Mouse (Mus musculus): ENCODE results near the gene Gm9918. TPM values are rescaled to one million over a fixed set of nuclear protein-coding genes. Genes with fewer than 3 reads are reported as not detected.
A peak's percentile ranks its signal among the peaks of the same experiment; 100 is the strongest.

Gm9918 gene
- polyA plus RNA-seq, 1 experiment from 2014 or later = 1.1 TPM

DNA sequence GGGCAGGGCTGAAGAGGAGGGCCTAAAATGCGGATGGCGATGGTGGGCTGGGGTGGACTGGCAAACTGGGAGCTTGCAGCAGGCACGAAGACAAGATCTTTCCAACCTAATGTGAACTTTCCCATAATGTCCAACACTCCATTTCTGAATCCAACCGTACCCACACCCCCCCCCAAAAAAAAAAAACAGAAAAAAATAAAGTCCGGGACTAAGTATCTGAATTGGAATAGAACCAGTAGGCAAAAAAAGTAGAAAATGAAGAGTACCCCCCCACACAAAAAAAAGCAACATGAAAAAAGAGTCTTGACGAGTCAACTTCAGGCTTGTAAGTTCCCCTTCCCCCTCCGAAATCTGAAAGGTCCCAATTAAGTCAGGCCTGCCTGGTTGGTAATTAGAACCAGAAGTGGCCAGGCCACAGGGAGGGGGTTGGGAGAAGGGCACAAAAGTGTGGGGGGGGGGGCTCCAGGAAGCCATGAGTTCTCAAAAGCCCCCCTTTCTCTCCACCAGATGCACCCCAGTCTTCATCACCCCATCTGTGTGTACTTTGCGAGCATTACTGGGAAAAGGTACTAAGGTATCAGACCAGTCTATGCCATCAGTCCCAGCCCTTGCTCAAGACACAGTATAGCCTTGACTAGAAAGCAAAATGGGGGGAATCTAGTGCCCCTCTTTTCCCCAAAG, 22.1 kb upstream of the Gm9918 start:
- H3K4me1 ChIP-seq = peaks cover 93% of the 10 kb centered on the region
- peaks cover 41% of the 10 kb centered on the region for H3K36me3 ChIP-seq
- peak overlapping the region; percentile 86 for H3K4me3 ChIP-seq
- H3K27me3 ChIP-seq (ENCODE audit: low read depth, poor library complexity, severe bottlenecking) = no peaks in the 10 kb centered on the region
- H3K27ac ChIP-seq = peak overlapping the region; percentile 95
- WGBS = 1% methylated on average over 8 of the region's 8 CpGs
- DNase-seq (ENCODE audit: low spot score) = peak; percentile 80
- H3K9me3 ChIP-seq (replicated peaks) = no peaks in the 10 kb centered on the region

- WGBS = 0% methylated on average over 3 of the region's 3 CpGs
- peak; percentile 85 for DNase-seq (ENCODE audit: low spot score)
Observed at GRCm38 (mm10) chr15:102248812-102249191, 21.6 kb upstream of the Gm9918 start.

GRCm38 (mm10) chr15:102249251-102249691, 21.1 kb upstream of the Gm9918 start:
- Histone ChIP-seq H3K27ac (peak overlapping the region; percentile 95), H3K9me3 (replicated peaks) (no peaks in the 10 kb centered on the region), H3K4me1 (peaks cover 93% of the 10 kb centered on the region), H3K4me3 (peak overlapping the region; percentile 86), H3K36me3 (peaks cover 47% of the 10 kb centered on the region), H3K27me3 (ENCODE audit: low read depth, poor library complexity, severe bottlenecking) (no peaks in the 10 kb centered on the region)
- WGBS = 0% methylated on average over 13 of the region's 13 CpGs
- peak; percentile 85 for DNase-seq (ENCODE audit: low spot score)

More at GRCm38 (mm10) chr15:102248812-102249191, 21.6 kb upstream of the Gm9918 start:
- peak overlapping the region; percentile 86 for H3K4me3 ChIP-seq
- H3K4me1 ChIP-seq = peaks cover 93% of the 10 kb centered on the region
- H3K27me3 ChIP-seq (ENCODE audit: low read depth, poor library complexity, severe bottlenecking) = no peaks in the 10 kb centered on the region
- peak overlapping the region; percentile 95 for H3K27ac ChIP-seq
- H3K9me3 ChIP-seq (replicated peaks) = no peaks in the 10 kb centered on the region
- peaks cover 43% of the 10 kb centered on the region for H3K36me3 ChIP-seq

- DNase-seq (ENCODE audit: low spot score) = no peak
- no peaks in the 10 kb centered on the region for H3K27me3 ChIP-seq (ENCODE audit: low read depth, poor library complexity, severe bottlenecking)
- H3K36me3 ChIP-seq = peaks cover 52% of the 10 kb centered on the region
- H3K4me3 ChIP-seq = peak overlapping the region; percentile 86
- H3K9me3 ChIP-seq (replicated peaks) = no peaks in the 10 kb centered on the region
- H3K27ac ChIP-seq = peak overlapping the region; percentile 95
- H3K4me1 ChIP-seq = peaks cover 92% of the 10 kb centered on the region
- 30% methylated on average over 9 of the region's 9 CpGs for WGBS
Observed at GRCm38 (mm10) chr15:102249967-102250366, 20.4 kb upstream of the Gm9918 start.

DNA sequence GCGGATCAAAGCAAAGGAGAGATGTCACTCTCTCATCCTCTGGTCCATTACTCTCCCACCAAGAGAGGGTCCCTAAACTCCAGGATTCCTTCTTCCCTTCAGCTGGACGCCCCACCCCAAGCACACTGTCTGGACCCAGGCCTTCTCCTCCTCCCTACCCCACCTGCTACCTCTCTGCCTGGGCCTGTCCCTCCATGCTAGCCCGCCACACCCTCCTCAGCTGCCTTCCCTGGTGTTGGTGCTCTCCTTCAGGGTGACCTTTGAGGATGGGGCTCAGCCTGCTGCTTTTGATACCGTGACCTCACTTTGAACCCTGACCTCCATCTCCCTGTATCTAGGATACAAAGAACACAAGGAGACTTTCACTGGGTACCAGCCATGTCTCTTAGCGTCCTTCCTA, 19.8 kb upstream of the Gm9918 start:
- Histone ChIP-seq H3K27me3 (ENCODE audit: low read depth, poor library complexity, severe bottlenecking) (no peaks in the 10 kb centered on the region), H3K4me3 (peak overlapping the region; percentile 86), H3K27ac (peak overlapping the region; percentile 95), H3K4me1 (peaks cover 93% of the 10 kb centered on the region), H3K36me3 (peaks cover 56% of the 10 kb centered on the region), H3K9me3 (replicated peaks) (no peaks in the 10 kb centered on the region)
- no peak for DNase-seq (ENCODE audit: low spot score)
- WGBS = 55% methylated on average over 5 of the region's 5 CpGs

DNA sequence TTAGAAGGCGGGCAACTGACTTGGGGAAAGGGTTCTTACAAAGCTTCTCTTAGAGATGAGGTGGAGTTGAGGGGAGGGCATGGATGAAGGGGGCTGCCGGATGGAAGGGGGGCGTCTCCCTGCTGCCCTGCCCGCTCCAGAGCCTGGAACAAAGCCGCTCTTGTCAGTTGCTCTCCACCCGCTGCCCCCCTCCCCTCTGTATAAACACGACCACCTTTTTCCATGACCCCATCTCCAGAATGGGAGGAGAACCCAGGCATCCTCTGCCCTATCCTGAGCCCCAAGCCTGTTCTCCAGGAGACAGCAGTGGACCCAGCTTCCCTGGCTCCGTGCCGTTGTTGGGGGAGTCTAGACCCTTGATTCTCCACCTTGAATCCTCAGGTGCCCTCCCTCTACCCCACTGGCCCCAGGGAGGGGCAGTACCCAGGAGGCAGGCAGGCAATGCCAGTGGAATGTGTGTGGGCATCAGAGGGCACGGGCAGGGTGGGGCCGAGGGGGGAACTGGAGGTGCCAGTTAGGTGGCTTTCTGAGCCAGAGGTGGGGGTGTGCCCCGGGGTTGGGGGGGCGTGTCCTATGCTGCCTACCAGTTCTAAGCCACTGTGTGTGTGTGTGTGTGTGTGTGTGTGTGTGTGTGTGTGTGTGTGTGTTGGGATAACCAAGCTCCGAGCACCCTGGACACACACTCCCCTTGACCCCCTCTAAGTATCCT, 14.7 kb upstream of the Gm9918 start:
- WGBS = 48% methylated on average over 14 of the region's 14 CpGs
- H3K4me3 ChIP-seq = peak overlapping the region; percentile 88
- no peak for DNase-seq (ENCODE audit: low spot score)
- no peaks in the 10 kb centered on the region for H3K9me3 ChIP-seq (replicated peaks)
- peaks cover 48% of the 10 kb centered on the region for H3K36me3 ChIP-seq
- H3K27me3 ChIP-seq (ENCODE audit: low read depth, poor library complexity, severe bottlenecking) = no peaks in the 10 kb centered on the region; the same call in 1 of the 2 replicates
- H3K27ac ChIP-seq = peak overlapping the region; percentile 98
- H3K4me1 ChIP-seq = peaks cover 88% of the 10 kb centered on the region

GRCm38 (mm10) chr15:102256431-102257201, 13.7 kb upstream of the Gm9918 start:
- peak overlapping the region; percentile 88 for H3K4me3 ChIP-seq
- peaks cover 82% of the 10 kb centered on the region for H3K4me1 ChIP-seq
- H3K27ac ChIP-seq = peak overlapping the region; percentile 98
- no peaks in the 10 kb centered on the region for H3K9me3 ChIP-seq (replicated peaks)
- 6% methylated on average over 22 of the region's 22 CpGs for whole genome bisulfite sequencing
- no peaks in the 10 kb centered on the region; the same call in 1 of the 2 replicates for H3K27me3 ChIP-seq (ENCODE audit: low read depth, poor library complexity, severe bottlenecking)
- no peak for DNase-seq (ENCODE audit: low spot score)
- peaks cover 39% of the 10 kb centered on the region for H3K36me3 ChIP-seq

- peak; percentile 78 for DNase-seq (ENCODE audit: low spot score)
- peaks cover 82% of the 10 kb centered on the region for H3K4me1 ChIP-seq
- H3K27ac ChIP-seq = peak within 1 kb of the TSS; percentile 98
- WGBS = under 1% methylated on average over 37 of the region's 46 CpGs
- peak within 1 kb of the TSS; percentile 88 for H3K4me3 ChIP-seq
- H3K36me3 ChIP-seq = peaks cover 31% of the 10 kb centered on the region
- no peaks in the 10 kb centered on the region for H3K9me3 ChIP-seq (replicated peaks)
- no peaks in the 10 kb centered on the region; the same call in 1 of the 2 replicates for H3K27me3 ChIP-seq (ENCODE audit: low read depth, poor library complexity, severe bottlenecking)
Observed at GRCm38 (mm10) chr15:102257202-102258075, 12.9 kb upstream of the Gm9918 start, which contains the start of gene Rarg. Gene Rarg (minus strand): TSS chr15:102257517.

GRCm38 (mm10) chr15:102258076-102258470, 12.3 kb upstream of the Gm9918 start:
- Histone ChIP-seq H3K36me3 (peaks cover 25% of the 10 kb centered on the region), H3K27ac (peak overlapping the region; percentile 98), H3K27me3 (ENCODE audit: low read depth, poor library complexity, severe bottlenecking) (peaks cover under 1% of the 10 kb centered on the region; the same call in 1 of the 2 replicates), H3K9me3 (replicated peaks) (no peaks in the 10 kb centered on the region), H3K4me1 (peaks cover 81% of the 10 kb centered on the region), H3K4me3 (peak overlapping the region; percentile 88)
- WGBS = 2% methylated on average over 12 of the region's 12 CpGs
- DNase-seq (ENCODE audit: low spot score) = peak; percentile 81

- peaks cover 5% of the 10 kb centered on the region for H3K27me3 ChIP-seq (ENCODE audit: low read depth, poor library complexity, severe bottlenecking)
- H3K4me3 ChIP-seq = peak overlapping the region; percentile 88
- WGBS = 5% methylated on average over 11 of the region's 11 CpGs
- H3K36me3 ChIP-seq = peaks cover 18% of the 10 kb centered on the region
- H3K27ac ChIP-seq = peak overlapping the region; percentile 98
- H3K4me1 ChIP-seq = peaks cover 79% of the 10 kb centered on the region
- no peaks in the 10 kb centered on the region for H3K9me3 ChIP-seq (replicated peaks)
- DNase-seq (ENCODE audit: low spot score) = peak; percentile 82
Observed at GRCm38 (mm10) chr15:102258581-102259253, 11.6 kb upstream of the Gm9918 start.

DNA sequence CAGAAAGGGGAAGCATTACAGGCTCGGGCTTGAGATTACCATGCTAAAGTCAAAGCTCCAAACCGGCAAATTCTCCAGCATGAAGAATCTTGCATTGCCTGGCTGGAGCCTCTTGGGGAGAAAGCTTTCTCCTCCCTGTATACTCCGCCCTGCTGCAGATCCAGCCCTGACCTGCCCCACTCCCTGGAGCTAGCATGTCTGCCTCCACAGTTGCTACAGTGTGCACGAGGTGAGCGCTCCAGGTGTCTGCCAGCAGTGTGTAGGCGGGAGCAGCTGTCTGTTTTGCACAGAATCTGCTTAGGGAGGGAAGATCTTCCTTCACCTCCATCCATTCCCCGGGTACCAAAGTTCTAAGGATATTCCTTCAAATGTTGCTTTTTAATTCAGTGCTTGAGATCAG, 7.8 kb upstream of the Gm9918 start:
- H3K27ac ChIP-seq = peak overlapping the region; percentile 63
- H3K9me3 ChIP-seq (replicated peaks) = no peaks in the 10 kb centered on the region
- 47% methylated on average over 7 of the region's 7 CpGs for WGBS

More for the DNA sequence above, 7.8 kb upstream of the Gm9918 start:
- DNase-seq (ENCODE audit: low spot score) = no peak
- H3K4me1 ChIP-seq = peaks cover 53% of the 10 kb centered on the region
- no peaks in the 10 kb centered on the region for H3K36me3 ChIP-seq
- H3K4me3 ChIP-seq = no peak overlapping the region
- H3K27me3 ChIP-seq (ENCODE audit: low read depth, poor library complexity, severe bottlenecking) = peaks cover 5% of the 10 kb centered on the region
